Mouse (Mus musculus) forebrain, embryonic 16.5 days (tissue): ENCODE measurements around the gene Peg3. TPM values are rescaled to one million over a fixed set of nuclear protein-coding genes. Genes with fewer than 3 reads are reported as not detected.

ENCODE experiments used
- ATAC-seq: fragments of 200-750 bp; cut with Nextera tagmentation; 2 replicates; pipeline ENCODE4 v1.8.0; 2017; ENCODE audit warnings: mild to moderate bottlenecking, moderate library complexity
- H3K27ac ChIP-seq: fragments of 300-500 bp; sonication (generic); 2 replicates; pipeline ENCODE4 v1.5.1; 2014; ENCODE audit warnings: low read length, control low read depth
- H3K27me3 ChIP-seq: fragments of 300-500 bp; sonication (generic); replicated peaks from 2 replicates; pipeline ENCODE4 v1.6.1; 2014; ENCODE audit warnings: low read length; ENCODE audit not compliant: control insufficient read depth, insufficient read depth
- H3K36me3 ChIP-seq: fragments of 300-500 bp; sonication (generic); 2 replicates; pipeline ENCODE4 v1.6.1; 2014; ENCODE audit not compliant: control insufficient read depth, insufficient read depth
- H3K4me1 ChIP-seq: fragments of 300-500 bp; sonication (generic); replicated peaks from 2 replicates; pipeline ENCODE4 v1.6.1; 2014; ENCODE audit warnings: low read length; ENCODE audit not compliant: control insufficient read depth, insufficient read depth
- H3K4me2 ChIP-seq: fragments of 300-500 bp; sonication (generic); 2 replicates; pipeline ENCODE4 v1.6.1; 2014; ENCODE audit warnings: mild to moderate bottlenecking, low read length, control low read depth
- H3K4me3 ChIP-seq: fragments of 300-500 bp; sonication (generic); replicated peaks from 2 replicates; pipeline ENCODE4 v1.5.1; 2014; ENCODE audit warnings: mild to moderate bottlenecking, low read length, control low read depth
- H3K9ac ChIP-seq: fragments of 300-500 bp; sonication (generic); replicated peaks from 2 replicates; pipeline ENCODE4 v1.6.1; 2014; ENCODE audit warnings: low read depth, low read length, control low read depth
- H3K9me3 ChIP-seq: fragments of 300-500 bp; sonication (generic); 2 replicates; pipeline ENCODE4 v1.6.1; 2016; ENCODE audit warnings: low read length; ENCODE audit not compliant: control insufficient read depth
- WGBS: fragments of 180-500 bp; shearing (Covaris S2); extraction: QIAGEN DNeasy Blood & Tissue Kit; methylation state at CpG from one replicate; pipeline ENCODE4 v1.1.7; 2014; 5-methylcytosine and 5-hydroxymethylcytosine counted together
- polyA plus RNA-seq: library from polyadenylated mRNA; unstranded; fragments of >200 nt; fragmentation: Nextera tagmentation; extraction: Ambion mirVana; gene quantifications from 2 replicates; pipeline ENCODE4 v1.2.1, GENCODE M21; 2015

The Peg3 gene
- polyA plus RNA-seq, 1 experiment from 2014 or later = 66.5 TPM

- ATAC-seq = peak; percentile 38
- H3K4me1 ChIP-seq = no peaks in the 10 kb centered on the region
- no peaks in the 10 kb centered on the region for H3K27me3 ChIP-seq
- peak overlapping the region; percentile 97 for H3K27ac ChIP-seq
- H3K9me3 ChIP-seq = peaks cover 22% of the 10 kb centered on the region
- peaks cover 3% of the 10 kb centered on the region for H3K36me3 ChIP-seq
- H3K9ac ChIP-seq = peak overlapping the region; percentile 61
- H3K4me2 ChIP-seq = peak overlapping the region; percentile 55
- 43% methylated on average over 37 of the region's 37 CpGs for WGBS
- H3K4me3 ChIP-seq = peak overlapping the region; percentile 61
These were observed 992 bp downstream of the Peg3 start for GRCm38 (mm10) chr7:6729061-6729817.

- WGBS = 52% methylated on average over 19 of the region's 19 CpGs
- Histone ChIP-seq H3K4me1 (no peaks in the 10 kb centered on the region), H3K27ac (peak overlapping the region; percentile 97), H3K36me3 (peaks cover 3% of the 10 kb centered on the region), H3K4me3 (peak overlapping the region; percentile 61), H3K9ac (peak overlapping the region; percentile 32; the same call in 1 of the 2 replicates), H3K4me2 (peak overlapping the region; percentile 51), H3K9me3 (peaks cover 22% of the 10 kb centered on the region), H3K27me3 (no peaks in the 10 kb centered on the region)
- peak; percentile 73 for ATAC-seq
These were observed 1.8 kb downstream of the Peg3 start for GRCm38 (mm10) chr7:6728263-6728931.

- peaks cover 3% of the 10 kb centered on the region for H3K36me3 ChIP-seq
- no peaks in the 10 kb centered on the region for H3K27me3 ChIP-seq
- H3K4me1 ChIP-seq = no peaks in the 10 kb centered on the region
- peak overlapping the region; percentile 32; the same call in 1 of the 2 replicates for H3K9ac ChIP-seq
- peak overlapping the region; percentile 51 for H3K4me2 ChIP-seq
- peak; percentile 62 for ATAC-seq
- H3K4me3 ChIP-seq = peak overlapping the region; percentile 61
- peaks cover 22% of the 10 kb centered on the region for H3K9me3 ChIP-seq
- H3K27ac ChIP-seq = peak overlapping the region; percentile 97
- 43% methylated on average over 19 of the region's 19 CpGs for WGBS
These were observed 2.7 kb downstream of the Peg3 start for GRCm38 (mm10) chr7:6727351-6728121.

GRCm38 (mm10) chr7:6709396-6709795 lies 20.8 kb downstream of the Peg3 start:
- Histone ChIP-seq H3K27ac (no peak overlapping the region), H3K27me3 (no peaks in the 10 kb centered on the region), H3K4me2 (no peak overlapping the region), H3K4me1 (no peaks in the 10 kb centered on the region), H3K36me3 (peaks cover 23% of the 10 kb centered on the region), H3K9ac (no peak overlapping the region), H3K9me3 (peaks cover 2% of the 10 kb centered on the region; the same call in 1 of the 2 replicates), H3K4me3 (no peak overlapping the region)
- 96% methylated on average over 15 of the region's 15 CpGs for WGBS
- no peak for ATAC-seq

- no peak overlapping the region for H3K4me3 ChIP-seq
- no peak overlapping the region for H3K27ac ChIP-seq
- no peak overlapping the region for H3K4me2 ChIP-seq
- no peak overlapping the region for H3K9ac ChIP-seq
- WGBS = 83% methylated on average over 17 of the region's 17 CpGs
- peaks cover 2% of the 10 kb centered on the region; the same call in 1 of the 2 replicates for H3K9me3 ChIP-seq
- no peaks in the 10 kb centered on the region for H3K4me1 ChIP-seq
- no peak for ATAC-seq
- H3K36me3 ChIP-seq = peaks cover 23% of the 10 kb centered on the region
- H3K27me3 ChIP-seq = no peaks in the 10 kb centered on the region
These were observed 21.6 kb downstream of the Peg3 start for GRCm38 (mm10) chr7:6708451-6709180.

GRCm38 (mm10) chr7:6707416-6708015 lies 22.7 kb downstream of the Peg3 start:
- Histone ChIP-seq H3K27ac (no peak overlapping the region), H3K36me3 (peaks cover 23% of the 10 kb centered on the region), H3K9me3 (peaks cover 2% of the 10 kb centered on the region; the same call in 1 of the 2 replicates), H3K4me2 (no peak overlapping the region), H3K27me3 (no peaks in the 10 kb centered on the region), H3K9ac (no peak overlapping the region), H3K4me3 (no peak overlapping the region), H3K4me1 (no peaks in the 10 kb centered on the region)
- no peak for ATAC-seq
- WGBS = 95% methylated on average over 23 of the region's 23 CpGs

GRCm38 (mm10) chr7:6699230-6699629 lies 31.0 kb downstream of the Peg3 start:
- Histone ChIP-seq H3K36me3 (no peaks in the 10 kb centered on the region), H3K27ac (no peak overlapping the region), H3K4me3 (no peak overlapping the region), H3K4me1 (no peaks in the 10 kb centered on the region), H3K9ac (no peak overlapping the region), H3K9me3 (no peaks in the 10 kb centered on the region), H3K27me3 (no peaks in the 10 kb centered on the region), H3K4me2 (no peak overlapping the region)
- 77% methylated on average over 3 of the region's 3 CpGs for WGBS
- ATAC-seq = no peak

GRCm38 (mm10) chr7:6696241-6697045 lies 33.8 kb downstream of the Peg3 start, which contains the start of gene Zim1:
TSS of gene Zim1 (minus strand) at chr7:6696450.
- no peaks in the 10 kb centered on the region for H3K9me3 ChIP-seq
- no peaks in the 10 kb centered on the region for H3K36me3 ChIP-seq
- WGBS = 11% methylated on average over 32 of the region's 32 CpGs
- H3K4me1 ChIP-seq = no peaks in the 10 kb centered on the region
- no peaks in the 10 kb centered on the region for H3K27me3 ChIP-seq
- peak within 1 kb of the TSS; percentile 75 for H3K4me2 ChIP-seq
- peak within 1 kb of the TSS; percentile 49 for H3K9ac ChIP-seq
- ATAC-seq = peak; percentile 100
- H3K27ac ChIP-seq = no peak within 1 kb of the TSS
- H3K4me3 ChIP-seq = peak within 1 kb of the TSS; percentile 51
